Mouse (Mus musculus) heart, postnatal 0 days (tissue): ENCODE measurements around the gene Cdh22.

Source experiments
- CTCF ChIP-seq: IDR thresholded peaks from 2 replicates; pipeline ENCODE4 v1.5.1; 2016; ENCODE audit warnings: antibody characterized with exemption, control low read depth, low read depth
- EP300 ChIP-seq: IDR thresholded peaks from 2 replicates; pipeline ENCODE4 v1.6.1; 2016; ENCODE audit warnings: antibody characterized with exemption, low read depth

DNA sequence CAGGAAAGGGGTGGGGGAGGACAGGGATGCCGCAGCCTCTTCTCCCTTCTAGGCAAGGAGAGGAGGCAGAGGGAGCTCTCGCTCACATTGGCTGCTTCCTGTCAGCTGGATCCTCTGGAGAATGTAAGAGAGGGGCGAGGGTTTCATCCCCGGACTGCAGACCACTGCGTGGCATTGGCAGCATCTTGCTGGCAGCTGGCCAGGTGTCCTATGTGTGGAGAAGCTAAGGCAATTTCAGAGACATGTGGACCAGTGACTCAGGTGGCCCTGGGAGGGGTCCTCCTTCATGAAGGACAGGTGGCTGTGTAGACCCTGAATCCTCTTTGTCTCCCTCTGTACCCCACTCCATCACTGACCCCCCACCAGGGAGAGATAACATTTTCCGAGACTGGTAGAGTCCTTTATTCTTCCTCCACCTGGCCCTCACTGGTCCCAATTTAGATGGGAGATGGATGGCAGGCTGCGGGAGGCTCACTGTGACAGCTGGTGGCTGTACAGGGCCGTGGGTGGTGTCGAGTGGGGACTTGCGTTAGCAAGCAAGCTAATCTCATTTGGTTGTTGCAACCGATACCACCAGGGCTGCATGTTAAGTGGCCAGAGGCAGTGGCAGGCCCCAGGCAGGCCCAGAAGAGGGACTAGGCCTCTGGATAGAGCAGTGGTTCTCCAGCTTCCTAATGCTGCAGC lies 22.6 kb upstream of the Cdh22 start:
- TF ChIP-seq CTCF = no peak
- no peak for TF ChIP-seq EP300
